Mouse (Mus musculus) ES-E14 (cell line): ENCODE measurements at regions not wholly inside any gene's neighbourhood (a gene's known extent, or its start where the extent isn't known, plus 50 kb on each side); places are given as distances from the start of the nearest gene placed in this dataset.

Experiments
- DNase-seq: peaks from one replicate; pipeline ENCODE4 v3.0.0-alpha.2; 2013; ENCODE audit warnings: low read depth, low spot score
- H3K27ac ChIP-seq: 2 replicates; pipeline ENCODE4 v1.5.1; 2012; ENCODE audit warnings: low read depth, mild to moderate bottlenecking, low read length, moderate library complexity, mixed read lengths; ENCODE audit not compliant: poor library complexity, insufficient read depth, severe bottlenecking
- H3K36me3 ChIP-seq: 2 replicates; pipeline ENCODE4 v1.6.1; 2012; ENCODE audit warnings: mild to moderate bottlenecking, low read length, moderate library complexity, mixed read lengths; ENCODE audit not compliant: control insufficient read depth, poor library complexity, insufficient read depth, severe bottlenecking
- H3K4me1 ChIP-seq, 2 experiments: fragments of 150-350 bp in 1 of 2; sonication (generic) in 1 of 2; 2 replicates each; pipeline ENCODE4 v1.6.1; 2012; ENCODE audit warnings: low read length in 2 of 2, mild to moderate bottlenecking in 1 of 2, mixed read lengths in 1 of 2; ENCODE audit not compliant: control insufficient read depth in 2 of 2, insufficient read depth in 2 of 2, poor library complexity in 1 of 2
- H3K4me3 ChIP-seq, 2 experiments: fragments of 150-350 bp in 1 of 2; sonication (generic) in 1 of 2; 2 replicates each; pipeline ENCODE4 v1.5.1; 2012; ENCODE audit warnings: low read length in 2 of 2, low read depth in 1 of 2, mild to moderate bottlenecking in 1 of 2, mixed read lengths in 1 of 2; ENCODE audit not compliant: insufficient read depth in 1 of 2, poor library complexity in 1 of 2, severe bottlenecking in 1 of 2
- H3K9ac ChIP-seq: 2 replicates; pipeline ENCODE4 v1.6.1; 2012; ENCODE audit warnings: low read depth, mild to moderate bottlenecking, low read length, mixed read lengths; ENCODE audit not compliant: poor library complexity, insufficient read depth, severe bottlenecking
- H3K9me3 ChIP-seq: fragments of 150-350 bp; sonication (generic); 2 replicates; pipeline ENCODE4 v1.6.1; 2012; ENCODE audit warnings: low read depth, mild to moderate bottlenecking, low read length; ENCODE audit not compliant: control insufficient read depth, insufficient read depth
- CHD2 ChIP-seq: IDR thresholded peaks from 2 replicates; pipeline ENCODE4 v1.6.1; 2014; ENCODE audit warnings: mild to moderate bottlenecking, low read depth, low read length, inconsistent platforms
- HCFC1 ChIP-seq: IDR thresholded peaks from 2 replicates; pipeline ENCODE4 v1.6.1; 2012; ENCODE audit warnings: low read length, inconsistent platforms, borderline replicate concordance; ENCODE audit not compliant: insufficient read depth
- MAFK ChIP-seq: IDR thresholded peaks from 2 replicates; pipeline ENCODE4 v1.6.1; 2014; ENCODE audit warnings: mild to moderate bottlenecking, low read depth, low read length, inconsistent platforms; ENCODE audit not compliant: insufficient read depth
- ZC3H11A ChIP-seq: IDR thresholded peaks from 2 replicates; pipeline ENCODE4 v1.6.1; 2012; ENCODE audit warnings: low read depth, mild to moderate bottlenecking, inconsistent platforms, low read length, borderline replicate concordance
- ZNF384 ChIP-seq: IDR thresholded peaks from 2 replicates; pipeline ENCODE4 v1.6.1; 2012; ENCODE audit warnings: low read depth, low read length, inconsistent platforms
- in situ Hi-C, 2 experiments: fragments of 600-800 bp; cut with MboI; formaldehyde crosslinking; loops; one replicate each; pipeline ENCODE4 v1.15.1; 2025; ENCODE audit warnings: low sequenced_read_pairs in 2 of 2, inconsistent platforms in 1 of 2; ENCODE audit not compliant: unreplicated experiment in 2 of 2

DNA sequence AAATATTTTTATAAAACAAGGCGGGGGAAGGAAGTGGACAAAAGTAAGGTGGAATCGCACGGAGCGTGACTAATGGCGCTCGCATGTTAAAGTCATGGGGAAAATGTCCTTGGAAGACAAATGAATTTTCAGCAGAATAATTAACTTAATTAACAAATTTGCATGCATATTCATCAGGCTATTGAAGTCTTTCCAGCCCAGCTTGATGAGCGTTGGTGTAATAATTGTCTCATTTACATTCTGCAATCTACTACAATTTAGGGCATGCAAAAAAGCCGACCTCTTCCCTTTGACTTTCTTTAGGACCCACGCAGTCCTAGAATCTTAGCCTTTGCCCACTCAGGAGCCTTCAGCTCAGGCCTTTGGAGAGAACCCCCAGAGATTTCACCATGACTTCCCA lies 101.5 kb downstream of the Neurod6 start:
- H3K36me3 ChIP-seq, result no peaks in the 10 kb centered on the region
- no peak for TF ChIP-seq HCFC1
- no peak for TF ChIP-seq CHD2
- TF ChIP-seq ZC3H11A, result no peak
- no peak for TF ChIP-seq ZNF384
- no peak for TF ChIP-seq MAFK
- DNase-seq, result no peak
- in situ Hi-C loops, result no loop called here
- H3K4me3 ChIP-seq, result no peak overlapping the region
- H3K9ac ChIP-seq, result no peak overlapping the region
- no peaks in the 10 kb centered on the region for H3K9me3 ChIP-seq
- H3K4me1 ChIP-seq, result no peaks in the 10 kb centered on the region
- no peak overlapping the region for H3K27ac ChIP-seq

GRCm38 (mm10) chr6:55579105-55579504 lies 102.0 kb downstream of the Neurod6 start:
- no peaks in the 10 kb centered on the region for H3K9me3 ChIP-seq
- no peak overlapping the region for H3K27ac ChIP-seq
- no peak for DNase-seq
- no peak overlapping the region for H3K4me3 ChIP-seq
- H3K36me3 ChIP-seq, result no peaks in the 10 kb centered on the region
- in situ Hi-C loops, result no loop called here
- no peaks in the 10 kb centered on the region for H3K4me1 ChIP-seq
- no peak overlapping the region for H3K9ac ChIP-seq
- TF ChIP-seq ZC3H11A, result no peak
- TF ChIP-seq HCFC1, result no peak
- no peak for TF ChIP-seq ZNF384
- TF ChIP-seq MAFK, result no peak
- TF ChIP-seq CHD2, result no peak

GRCm38 (mm10) chr6:55578051-55578450 lies 103.0 kb downstream of the Neurod6 start:
- H3K4me3 ChIP-seq, result no peak overlapping the region
- no peaks in the 10 kb centered on the region for H3K36me3 ChIP-seq
- in situ Hi-C loops, result no loop called here
- no peaks in the 10 kb centered on the region for H3K4me1 ChIP-seq
- H3K27ac ChIP-seq, result no peak overlapping the region
- no peak for TF ChIP-seq ZNF384
- TF ChIP-seq MAFK, result no peak
- TF ChIP-seq HCFC1, result no peak
- TF ChIP-seq ZC3H11A, result no peak
- no peak for TF ChIP-seq CHD2
- H3K9me3 ChIP-seq, result no peaks in the 10 kb centered on the region
- no peak for DNase-seq
- H3K9ac ChIP-seq, result no peak overlapping the region

GRCm38 (mm10) chr6:55567521-55567920 lies 113.5 kb downstream of the Neurod6 start:
- H3K9me3 ChIP-seq, result no peaks in the 10 kb centered on the region
- no peak overlapping the region for H3K27ac ChIP-seq
- no peak for DNase-seq
- in situ Hi-C loops, result loop anchor here in 1 of 2 experiments (25.0 kb wide), 1 partner anchor 370 kb away; no protein-coding TSS in a partner anchor
- no peaks in the 10 kb centered on the region for H3K4me1 ChIP-seq
- H3K9ac ChIP-seq, result no peak overlapping the region
- H3K36me3 ChIP-seq, result no peaks in the 10 kb centered on the region
- TF ChIP-seq HCFC1, result no peak
- no peak for TF ChIP-seq MAFK
- TF ChIP-seq ZC3H11A, result no peak
- no peak for TF ChIP-seq CHD2
- TF ChIP-seq ZNF384, result no peak
- H3K4me3 ChIP-seq, result no peak overlapping the region
